ENCODE assay signal across 8 mouse cellular contexts in the genomic region with DNA sequence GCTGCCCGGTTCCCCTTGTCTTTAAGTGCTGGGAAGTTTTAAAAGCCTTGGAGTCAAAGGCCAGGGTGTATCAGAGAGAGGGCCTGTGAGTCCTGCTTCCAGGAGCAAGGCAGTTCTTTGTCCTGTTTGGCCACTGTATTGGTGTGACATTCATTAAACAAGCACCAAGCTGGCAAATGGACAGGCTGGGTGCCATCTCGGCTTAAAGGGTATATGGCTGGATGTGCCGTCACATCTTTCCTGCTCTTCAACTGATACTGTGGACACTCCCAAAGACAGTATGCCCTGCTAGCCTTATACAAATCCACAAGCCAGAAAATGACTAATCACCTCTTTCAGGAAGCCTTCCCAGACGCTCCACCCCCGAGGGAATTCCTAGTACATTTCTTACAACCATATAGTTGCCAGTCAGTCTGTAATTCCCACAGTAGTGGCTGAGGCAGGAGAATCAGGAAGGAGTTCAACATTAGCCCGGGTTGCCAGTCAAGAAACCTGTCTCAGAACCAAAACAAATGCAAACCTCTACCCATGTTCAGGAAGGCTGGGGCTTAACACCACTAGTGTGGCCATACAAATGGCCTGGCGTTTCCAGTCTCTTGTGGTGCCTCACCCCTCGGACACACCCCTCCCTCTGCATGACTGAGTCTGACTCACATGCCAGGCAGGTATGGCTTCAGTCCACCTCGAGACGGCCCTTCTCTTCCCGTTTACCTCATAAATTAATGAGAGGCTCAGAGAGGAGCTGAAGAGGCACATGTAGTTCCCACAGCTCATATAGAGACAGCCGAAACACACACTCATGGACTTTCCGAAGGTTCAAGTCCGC.
DNase-seq lines count a peak whose midpoint lies in the region; ATAC-seq lines count a peak whose summit lies in the region.

No protein-coding gene starts in this region.

- peak overlapping the region; percentile 53; the same call in 1 of the 2 replicates for H3K27ac ChIP-seq in embryonic facial prominence, embryonic 11.5 days (replicated peaks; ENCODE audit: low read depth, low read length)
- H3K27ac ChIP-seq in intestine, embryonic 15.5 days = peak overlapping the region; percentile 94
- H3K27ac ChIP-seq in neural tube, embryonic 13.5 days (replicated peaks) = no peak overlapping the region

- H3K36me3 ChIP-seq in embryonic facial prominence, embryonic 11.5 days (replicated peaks; ENCODE audit: control insufficient read depth, insufficient read depth, low read depth, low read length) = no peaks in the 10 kb centered on the region; the same call in 1 of the 2 replicates
- H3K36me3 ChIP-seq in intestine, embryonic 15.5 days = no peaks in the 10 kb centered on the region
- no peaks in the 10 kb centered on the region for H3K36me3 ChIP-seq in neural tube, embryonic 13.5 days

- WGBS in embryonic facial prominence, embryonic 11.5 days = 54% methylated on average over 14 of the region's 14 CpGs
- 38% methylated on average over 14 of the region's 14 CpGs for WGBS in intestine, embryonic 15.5 days
- 53% methylated on average over 14 of the region's 14 CpGs for WGBS in neural tube, embryonic 13.5 days

- peaks cover 14% of the 10 kb centered on the region for H3K4me1 ChIP-seq in embryonic facial prominence, embryonic 11.5 days (ENCODE audit: control insufficient read depth, insufficient read depth, low read length)
- peaks cover 79% of the 10 kb centered on the region for H3K4me1 ChIP-seq in intestine, embryonic 15.5 days (replicated peaks)
- H3K4me1 ChIP-seq in neural tube, embryonic 13.5 days (replicated peaks) = peaks cover 79% of the 10 kb centered on the region

- H3K4me3 ChIP-seq in embryonic facial prominence, embryonic 11.5 days (ENCODE audit: low read depth, low read length) = no peak overlapping the region
- H3K4me3 ChIP-seq in intestine, embryonic 15.5 days (replicated peaks) = peak overlapping the region; percentile 54
- H3K4me3 ChIP-seq in neural tube, embryonic 13.5 days = peak overlapping the region; percentile 35; the same call in 1 of the 2 replicates

- no peak overlapping the region; the same call in 1 of the 2 replicates for H3K4me2 ChIP-seq in embryonic facial prominence, embryonic 11.5 days (ENCODE audit: low read depth, low read length)
- H3K4me2 ChIP-seq in intestine, embryonic 15.5 days (replicated peaks) = peak overlapping the region; percentile 71
- H3K4me2 ChIP-seq in neural tube, embryonic 13.5 days = peak overlapping the region; percentile 58

- peak overlapping the region; percentile 0; the same call in 1 of the 2 replicates for H3K9ac ChIP-seq in embryonic facial prominence, embryonic 11.5 days (replicated peaks; ENCODE audit: low read length)
- no peak overlapping the region for H3K9ac ChIP-seq in intestine, embryonic 15.5 days
- peak overlapping the region; percentile 35; the same call in 1 of the 2 replicates for H3K9ac ChIP-seq in neural tube, embryonic 13.5 days

- peak; percentile 61 to 77 for DNase-seq in lung, adult 18-20 months
- no peak for DNase-seq in lung, postnatal 25 days (ENCODE audit: low spot score)
- DNase-seq in embryonic facial prominence, embryonic 11.5 days (ENCODE audit: low spot score) = no peak
- DNase-seq in layer of hippocampus, adult 8-10 months (ENCODE audit: low spot score in 2 of 2) = no peak
- no peak for DNase-seq in cerebellum, adult 11 months

- ATAC-seq in embryonic facial prominence, embryonic 11.5 days (replicated peaks; ENCODE audit: insufficient number of reproducible peaks, low FRiP score, low TSS enrichment, low read depth) = no peak
- no peak for ATAC-seq in intestine, embryonic 15.5 days
- no peak for ATAC-seq in neural tube, embryonic 13.5 days (ENCODE audit: low read depth)
- no peak for ATAC-seq in activated CD4-positive, CD25-positive, alpha-beta regulatory T cell, adult 4 months

- no peaks in the 10 kb centered on the region for H3K9me3 ChIP-seq in embryonic facial prominence, embryonic 11.5 days (replicated peaks; ENCODE audit: control insufficient read depth, low read length)
- no peaks in the 10 kb centered on the region for H3K9me3 ChIP-seq in intestine, embryonic 15.5 days
- H3K9me3 ChIP-seq in neural tube, embryonic 13.5 days = no peaks in the 10 kb centered on the region

- H3K27me3 ChIP-seq in embryonic facial prominence, embryonic 11.5 days (ENCODE audit: control insufficient read depth, insufficient read depth, low read length) = no peaks in the 10 kb centered on the region
- H3K27me3 ChIP-seq in intestine, embryonic 15.5 days (replicated peaks) = no peaks in the 10 kb centered on the region
- 0 out of 2 replicates have a peak, but pooled peaks cover 11% of the 10 kb centered on the region for H3K27me3 ChIP-seq in neural tube, embryonic 13.5 days

Comparison
In these comparisons a context has a peak if more than half of its experiments do, and no peak if none do; other contexts are left out.
1. DNase-seq: peak in lung, adult 18-20 months (2 of 2); none in lung, postnatal 25 days (single experiment), embryonic facial prominence, embryonic 11.5 days (single experiment), layer of hippocampus, adult 8-10 months (0 of 2) and cerebellum, adult 11 months (single experiment).